Mouse (Mus musculus) kidney, adult 2 months (tissue): Measurements from ENCODE around the gene Pth1r. TPM values are rescaled to one million over a fixed set of nuclear protein-coding genes. Genes with fewer than 3 reads are reported as not detected.

Experiments
- DNase-seq: peaks from one replicate; pipeline ENCODE4 v3.0.0; 2021
- H3K27ac ChIP-seq: fragments of 200-500 bp; 2 replicates; pipeline ENCODE4 v1.5.1; 2012; ENCODE audit warnings: low read depth, low read length, control low read depth, inconsistent platforms; ENCODE audit not compliant: insufficient read depth
- H3K27me3 ChIP-seq: fragments of 200-500 bp; replicated peaks from 2 replicates; pipeline ENCODE4 v1.6.1; 2012; ENCODE audit warnings: mild to moderate bottlenecking, moderate library complexity, low read length, inconsistent platforms; ENCODE audit not compliant: control insufficient read depth, insufficient read depth
- H3K36me3 ChIP-seq: fragments of 200-500 bp; 2 replicates; pipeline ENCODE4 v1.6.1; 2012; ENCODE audit warnings: mild to moderate bottlenecking, moderate library complexity, low read length, inconsistent platforms; ENCODE audit not compliant: control insufficient read depth, insufficient read depth
- H3K4me1 ChIP-seq: fragments of 200-500 bp; 2 replicates; pipeline ENCODE4 v1.6.1; 2011; ENCODE audit warnings: low read length; ENCODE audit not compliant: control insufficient read depth, insufficient read depth
- H3K4me3 ChIP-seq: fragments of 200-500 bp; 2 replicates; pipeline ENCODE4 v1.5.1; 2011; ENCODE audit warnings: mild to moderate bottlenecking, low read depth, low read length, control low read depth; ENCODE audit not compliant: insufficient read depth
- CTCF ChIP-seq: fragments of 200-500 bp; conservative IDR thresholded peaks from 2 replicates; pipeline ENCODE4 v1.5.1; 2011; ENCODE audit warnings: low read depth, mild to moderate bottlenecking, control low read depth, low read length, moderate library complexity, mixed read lengths; ENCODE audit not compliant: insufficient read depth, insufficient read length
- POLR2A ChIP-seq: fragments of 200-500 bp; IDR thresholded peaks from one replicate; pipeline ENCODE4 v1.6.1; 2011; ENCODE audit warnings: low read depth, low read length, control low read depth
- WGBS: fragments of 180-500 bp; shearing (Covaris S2); methylation state at CpG from one replicate; pipeline ENCODE4 v1.1.7; 2018; 5-methylcytosine and 5-hydroxymethylcytosine counted together
- polyA plus RNA-seq: library from polyadenylated mRNA; depleted of rRNA; stranded (reverse); fragments of >200 nt; gene quantifications from 2 replicates; pipeline ENCODE4 v1.2.3, GENCODE M21; 2012

Gene Pth1r
- polyA plus RNA-seq, 1 experiment = 740 TPM

GRCm38 (mm10) chr9:110750404-110751187 is 3.7 kb upstream of the Pth1r start:
- Histone ChIP-seq H3K4me1 (peaks cover 26% of the 10 kb centered on the region; the same call in 1 of the 2 replicates), H3K27ac (peak overlapping the region; percentile 21; the same call in 1 of the 2 replicates), H3K4me3 (no peak overlapping the region), H3K36me3 (no peaks in the 10 kb centered on the region), H3K27me3 (no peaks in the 10 kb centered on the region)
- DNase-seq = no peak
- TF ChIP-seq CTCF = no peak
- no peak for TF ChIP-seq POLR2A
- 41% methylated on average over 14 of the region's 14 CpGs for WGBS

- TF ChIP-seq CTCF (no peak), POLR2A (peak; percentile 9)
- WGBS = 39% methylated on average over 2 of the region's 2 CpGs
- Histone ChIP-seq H3K27me3 (no peaks in the 10 kb centered on the region), H3K4me1 (peaks cover 26% of the 10 kb centered on the region; the same call in 1 of the 2 replicates), H3K4me3 (no peak overlapping the region), H3K27ac (peak overlapping the region; percentile 93), H3K36me3 (no peaks in the 10 kb centered on the region)
- peak; percentile 91 for DNase-seq
Measured at GRCm38 (mm10) chr9:110748451-110748850, 1.5 kb upstream of the Pth1r start.

- Histone ChIP-seq H3K27ac (peak overlapping the region; percentile 94), H3K36me3 (no peaks in the 10 kb centered on the region; the same call in 1 of the 2 replicates), H3K4me3 (peak overlapping the region; percentile 53), H3K4me1 (peaks cover 32% of the 10 kb centered on the region; the same call in 1 of the 2 replicates), H3K27me3 (no peaks in the 10 kb centered on the region)
- TF ChIP-seq CTCF (no peak), POLR2A (no peak)
- peak; percentile 62 for DNase-seq
- 50% methylated on average over 5 of the region's 5 CpGs for WGBS
Measured at GRCm38 (mm10) chr9:110746238-110746637, 707 bp downstream of the Pth1r start.

GRCm38 (mm10) chr9:110745752-110746151 is 1.2 kb downstream of the Pth1r start:
- peaks cover 30% of the 10 kb centered on the region; the same call in 1 of the 2 replicates for H3K4me1 ChIP-seq
- peak overlapping the region; percentile 94 for H3K27ac ChIP-seq
- WGBS = 31% methylated on average over 5 of the region's 5 CpGs
- no peaks in the 10 kb centered on the region; the same call in 1 of the 2 replicates for H3K36me3 ChIP-seq
- no peaks in the 10 kb centered on the region for H3K27me3 ChIP-seq
- peak; percentile 37 for TF ChIP-seq POLR2A
- TF ChIP-seq CTCF = no peak
- H3K4me3 ChIP-seq = peak overlapping the region; percentile 87
- peak; percentile 92 for DNase-seq

- no peaks in the 10 kb centered on the region for H3K27me3 ChIP-seq
- peak overlapping the region; percentile 87 for H3K4me3 ChIP-seq
- H3K27ac ChIP-seq = peak overlapping the region; percentile 86; the same call in 1 of the 2 replicates
- 14% methylated on average over 54 of the region's 63 CpGs for WGBS
- no peak for TF ChIP-seq POLR2A
- TF ChIP-seq CTCF = no peak
- H3K36me3 ChIP-seq = no peaks in the 10 kb centered on the region; the same call in none of the 2 replicates
- peak; percentile 56 for DNase-seq
- peaks cover 21% of the 10 kb centered on the region; the same call in 1 of the 2 replicates for H3K4me1 ChIP-seq
Measured at GRCm38 (mm10) chr9:110743456-110744323, 3.3 kb downstream of the Pth1r start.

GRCm38 (mm10) chr9:110742951-110743455 is 3.9 kb downstream of the Pth1r start:
- Histone ChIP-seq H3K27me3 (no peaks in the 10 kb centered on the region), H3K4me1 (peaks cover 14% of the 10 kb centered on the region; the same call in 1 of the 2 replicates), H3K4me3 (peak overlapping the region; percentile 87), H3K27ac (peak overlapping the region; percentile 83), H3K36me3 (no peaks in the 10 kb centered on the region; the same call in none of the 2 replicates)
- peak; percentile 43 for DNase-seq
- TF ChIP-seq POLR2A = no peak
- no peak for TF ChIP-seq CTCF
- 1% methylated on average over 47 of the region's 49 CpGs for WGBS
